Mouse (Mus musculus): ENCODE data around the gene Gm2897. TPM values are rescaled to one million over a fixed set of nuclear protein-coding genes. Genes with fewer than 3 reads are reported as not detected.
"Not testable (repeated sequence)": the region's sequence is repeated elsewhere in the genome, so short reads cannot be mapped to it uniquely, and the experiment has no call there.

The Gm2897 gene
- polyA plus RNA-seq (2014; fragmentation: Nextera tagmentation; extraction: Ambion mirVana): 4.6 and 5.1 TPM in 2 replicates

GRCm38 (mm10) chr14:3048727-3049512, at the start of gene Gm2897:
Gm2897 (plus strand) TSS chr14:3049285.
- H3K27me3 ChIP-seq (ENCODE audit: control insufficient read depth, insufficient read depth, low read length); H3K9me3 ChIP-seq (replicated peaks; ENCODE audit: control insufficient read depth, low read length); H3K27ac ChIP-seq (replicated peaks; ENCODE audit: low read depth, low read length); H3K4me1 ChIP-seq (ENCODE audit: control insufficient read depth, insufficient read depth, low read length); ATAC-seq (replicated peaks; ENCODE audit: insufficient number of reproducible peaks, low FRiP score, low TSS enrichment, low read depth); H3K36me3 ChIP-seq (replicated peaks; ENCODE audit: control insufficient read depth, insufficient read depth, low read depth, low read length): not testable (repeated sequence)
- WGBS: 5% methylated on average over 13 of the region's 40 CpGs
- DNase-seq (ENCODE audit: low spot score): peak; percentile 31
- peak within 1 kb of the TSS; percentile 55 for H3K9ac ChIP-seq (replicated peaks; ENCODE audit: low read length)
- H3K4me2 ChIP-seq (ENCODE audit: low read depth, low read length): peak within 1 kb of the TSS; percentile 54
- H3K4me3 ChIP-seq (ENCODE audit: low read depth, low read length): peak within 1 kb of the TSS; percentile 43

- not testable (repeated sequence) for H3K4me3 ChIP-seq (ENCODE audit: low read depth, low read length); H3K36me3 ChIP-seq (replicated peaks; ENCODE audit: control insufficient read depth, insufficient read depth, low read depth, low read length); H3K27me3 ChIP-seq (ENCODE audit: control insufficient read depth, insufficient read depth, low read length); DNase-seq (ENCODE audit: low spot score); H3K9me3 ChIP-seq (replicated peaks; ENCODE audit: control insufficient read depth, low read length); H3K4me2 ChIP-seq (ENCODE audit: low read depth, low read length); H3K9ac ChIP-seq (replicated peaks; ENCODE audit: low read length); H3K27ac ChIP-seq (replicated peaks; ENCODE audit: low read depth, low read length); H3K4me1 ChIP-seq (ENCODE audit: control insufficient read depth, insufficient read depth, low read length); ATAC-seq (replicated peaks; ENCODE audit: insufficient number of reproducible peaks, low FRiP score, low TSS enrichment, low read depth)
- WGBS: 55% methylated on average over 2 of the region's 3 CpGs
Observed at GRCm38 (mm10) chr14:3029702-3030101, 19.4 kb upstream of the Gm2897 start, which contains the start of gene Gm2888. Gm2888 (plus strand) TSS chr14:3030002.

GRCm38 (mm10) chr14:3049513-3049800, 372 bp downstream of the Gm2897 start:
- Histone ChIP-seq H3K9ac (replicated peaks; ENCODE audit: low read length) (peak overlapping the region; percentile 55; the same call in 1 of the 2 replicates), H3K4me3 (ENCODE audit: low read depth, low read length) (peak overlapping the region; percentile 43), H3K4me2 (ENCODE audit: low read depth, low read length) (peak overlapping the region; percentile 54)
- H3K27me3 ChIP-seq (ENCODE audit: control insufficient read depth, insufficient read depth, low read length); H3K9me3 ChIP-seq (replicated peaks; ENCODE audit: control insufficient read depth, low read length); H3K27ac ChIP-seq (replicated peaks; ENCODE audit: low read depth, low read length); H3K36me3 ChIP-seq (replicated peaks; ENCODE audit: control insufficient read depth, insufficient read depth, low read depth, low read length); H3K4me1 ChIP-seq (ENCODE audit: control insufficient read depth, insufficient read depth, low read length); ATAC-seq (replicated peaks; ENCODE audit: insufficient number of reproducible peaks, low FRiP score, low TSS enrichment, low read depth): not testable (repeated sequence)
- peak; percentile 4 for DNase-seq (ENCODE audit: low spot score)
- 0% methylated on average over 13 of the region's 20 CpGs for WGBS

- H3K4me3 ChIP-seq (ENCODE audit: low read depth, low read length); ATAC-seq (replicated peaks; ENCODE audit: insufficient number of reproducible peaks, low FRiP score, low TSS enrichment, low read depth); DNase-seq (ENCODE audit: low spot score); H3K4me2 ChIP-seq (ENCODE audit: low read depth, low read length); H3K9me3 ChIP-seq (replicated peaks; ENCODE audit: control insufficient read depth, low read length); H3K9ac ChIP-seq (replicated peaks; ENCODE audit: low read length); H3K27ac ChIP-seq (replicated peaks; ENCODE audit: low read depth, low read length); H3K27me3 ChIP-seq (ENCODE audit: control insufficient read depth, insufficient read depth, low read length); H3K4me1 ChIP-seq (ENCODE audit: control insufficient read depth, insufficient read depth, low read length); H3K36me3 ChIP-seq (replicated peaks; ENCODE audit: control insufficient read depth, insufficient read depth, low read depth, low read length): not testable (repeated sequence)
- WGBS: 0% methylated on average over 5 of the region's 8 CpGs
Observed at GRCm38 (mm10) chr14:3050087-3050486, 1.0 kb downstream of the Gm2897 start.

GRCm38 (mm10) chr14:3116051-3116450, 67.0 kb downstream of the Gm2897 start:
- ATAC-seq (replicated peaks; ENCODE audit: insufficient number of reproducible peaks, low FRiP score, low TSS enrichment, low read depth); H3K36me3 ChIP-seq (replicated peaks; ENCODE audit: control insufficient read depth, insufficient read depth, low read depth, low read length); H3K27me3 ChIP-seq (ENCODE audit: control insufficient read depth, insufficient read depth, low read length); H3K4me3 ChIP-seq (ENCODE audit: low read depth, low read length); DNase-seq (ENCODE audit: low spot score); H3K9me3 ChIP-seq (replicated peaks; ENCODE audit: control insufficient read depth, low read length); H3K9ac ChIP-seq (replicated peaks; ENCODE audit: low read length); H3K27ac ChIP-seq (replicated peaks; ENCODE audit: low read depth, low read length); H3K4me2 ChIP-seq (ENCODE audit: low read depth, low read length); H3K4me1 ChIP-seq (ENCODE audit: control insufficient read depth, insufficient read depth, low read length): not testable (repeated sequence)
- WGBS: 90% methylated on average over 13 of the region's 25 CpGs

Other genes starting within 250 kb of the Gm2897 start
- gene Gm2888, start 19.3 kb upstream of the Gm2897 start, polyA plus RNA-seq (2014; fragmentation: Nextera tagmentation; extraction: Ambion mirVana): 0.11 TPM in 1 of 2 replicates, not detected in the other
- gene Gm10340, start 84.7 kb downstream of the Gm2897 start, polyA plus RNA-seq (2014; fragmentation: Nextera tagmentation; extraction: Ambion mirVana): 0.20 TPM in 1 of 2 replicates, not detected in the other
- not detected in 2 replicates for gene Gm5795, start 139.0 kb downstream of the Gm2897 start, polyA plus RNA-seq (2014; fragmentation: Nextera tagmentation; extraction: Ambion mirVana)
- gene D830030K20Rik, start 159.2 kb downstream of the Gm2897 start, polyA plus RNA-seq (2014; fragmentation: Nextera tagmentation; extraction: Ambion mirVana): 8.3 and 10.6 TPM in 2 replicates

All from embryonic facial prominence, embryonic 11.5 days (tissue).